Mouse (Mus musculus) erythroid progenitor cell, adult 5-6 weeks (primary cell): ENCODE measurements around the gene Ift22. TPM values are rescaled to one million over a fixed set of nuclear protein-coding genes. Genes with fewer than 3 reads are reported as not detected.
"Not testable (repeated sequence)": the region's sequence is repeated elsewhere in the genome, so short reads cannot be mapped to it uniquely, and the experiment has no call there.

Experiments
- ATAC-seq: replicated peaks from 2 replicates; pipeline ENCODE4 v1.8.0; 2016; ENCODE audit warnings: moderate number of reproducible peaks, mild to moderate bottlenecking, moderate TSS enrichment, inconsistent platforms; ENCODE audit not compliant: poor library complexity, low FRiP score, severe bottlenecking
- total RNA-seq, 2 experiments: library from RNA; stranded (forward) in 1 of 2; stranded (reverse) in 1 of 2; fragments of 150-400 nt in 1 of 2; fragments of 186-747, 209-891 nt in 1 of 2; gene quantifications; 2 replicates each; pipeline versions ENCODE4 v1.2.3 to v1.2.4; 2015 to 2017; ENCODE audit warnings: low replicate concordance in 2 of 2

Gene Ift22
- total RNA-seq, 2 experiments from 2014 or later = 0.15 to 28.5 TPM

DNA sequence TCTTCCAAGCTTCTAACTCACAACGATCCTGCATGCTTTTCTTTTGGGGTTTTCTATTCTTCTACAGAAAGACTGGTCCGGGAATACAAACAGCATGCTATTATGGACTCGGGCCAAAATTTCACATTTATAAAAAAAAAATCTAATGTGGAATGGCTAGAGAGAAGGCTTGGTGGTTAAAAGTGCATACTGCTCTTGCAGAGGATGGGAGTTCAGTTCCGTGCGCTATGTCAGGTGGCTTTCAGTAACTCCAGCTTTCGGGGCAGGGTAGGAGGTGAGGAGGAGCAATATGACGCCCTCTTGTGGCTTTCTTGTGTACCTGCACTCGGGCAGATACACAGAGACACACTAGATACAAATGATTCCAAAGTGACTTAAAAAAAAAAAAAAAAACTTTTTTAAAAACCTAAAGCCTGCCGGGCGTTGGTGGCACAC, 12.4 kb upstream of the Ift22 start:
- no peak for ATAC-seq

GRCm38 (mm10) chr5:136904621-136905020, 3.3 kb upstream of the Ift22 start:
- ATAC-seq = no peak

- ATAC-seq = no peak
Observed at GRCm38 (mm10) chr5:136905630-136906029, 2.3 kb upstream of the Ift22 start.

DNA sequence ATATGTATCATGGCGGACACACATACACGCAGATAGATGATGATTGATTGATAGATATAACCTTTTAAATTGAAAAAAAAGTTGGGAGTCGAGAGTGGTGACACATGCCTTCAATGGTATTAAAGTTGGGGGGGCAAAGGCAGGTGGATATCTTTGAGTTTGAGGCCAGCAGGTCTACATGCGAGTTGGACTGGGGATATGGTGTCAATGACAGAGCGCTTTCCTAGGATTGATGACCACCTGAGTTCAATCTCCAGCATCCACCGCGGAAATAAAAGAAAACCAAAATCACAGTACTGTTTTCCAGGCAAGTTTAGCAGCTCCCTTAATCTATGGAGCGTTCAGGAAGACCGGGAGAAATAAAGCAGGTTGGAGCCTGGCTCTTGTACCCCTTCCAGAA, 363 bp upstream of the Ift22 start:
- no peak for ATAC-seq

- no peak for ATAC-seq
Observed at GRCm38 (mm10) chr5:136914183-136914582, 6.2 kb downstream of the Ift22 start.

DNA sequence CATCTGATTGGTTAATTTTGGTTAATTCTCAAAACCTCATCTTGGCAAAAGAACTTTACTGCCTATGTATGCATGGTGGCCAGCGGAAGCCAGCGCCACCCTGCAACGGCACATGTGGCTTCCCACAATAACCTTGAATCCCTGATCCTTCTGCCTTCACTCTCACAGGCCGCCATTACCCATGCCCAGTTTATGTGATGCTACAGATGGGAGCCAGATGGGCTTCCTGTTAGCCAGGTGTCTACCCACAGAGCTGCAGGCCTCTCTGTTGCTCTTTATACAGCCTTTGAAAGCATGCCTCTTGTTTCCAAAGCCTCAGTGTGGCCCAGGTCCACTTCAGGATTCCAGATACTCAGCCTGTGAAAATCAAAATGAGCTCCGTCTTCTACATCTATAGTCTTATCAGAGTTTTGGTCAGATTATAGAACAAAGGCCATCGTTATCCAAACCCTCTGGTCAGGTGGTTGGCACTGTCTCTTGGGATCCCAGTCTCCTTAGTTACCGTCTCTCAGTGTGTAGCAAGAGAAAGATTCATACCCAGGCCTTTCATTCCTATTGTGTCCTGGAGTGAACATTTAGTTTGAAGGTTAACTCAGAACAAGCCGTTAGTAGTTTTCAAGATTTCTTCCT, 9.8 kb downstream of the Ift22 start:
- no peak for ATAC-seq

- ATAC-seq = peak; percentile 97
Observed at GRCm38 (mm10) chr5:136918655-136919472, 10.9 kb downstream of the Ift22 start.

- ATAC-seq = no peak
Observed at GRCm38 (mm10) chr5:136919546-136920301, 11.8 kb downstream of the Ift22 start.

DNA sequence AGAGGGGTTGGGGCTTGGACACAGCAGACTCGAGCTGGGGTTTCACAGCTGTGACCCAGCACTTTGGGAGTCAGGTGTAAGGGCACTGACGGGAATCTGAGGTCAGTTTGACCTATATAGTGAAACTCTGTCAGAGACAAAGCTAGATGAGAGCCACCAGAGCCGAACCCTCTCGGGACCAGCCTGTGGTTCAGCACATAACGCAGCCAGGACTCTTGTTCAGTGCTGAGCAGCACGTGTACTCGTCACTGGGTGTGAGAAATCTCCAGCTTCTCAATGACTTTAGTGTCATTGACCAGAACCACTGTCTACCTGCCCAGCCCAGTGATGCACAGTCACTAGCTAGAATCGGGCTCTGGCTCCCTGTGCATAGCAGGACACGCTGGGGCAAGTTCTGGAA, 14.9 kb downstream of the Ift22 start:
- no peak for ATAC-seq

- no peak for ATAC-seq
Observed at GRCm38 (mm10) chr5:136923751-136924478, 16.0 kb downstream of the Ift22 start.

GRCm38 (mm10) chr5:136929073-136929472, 21.1 kb downstream of the Ift22 start:
- ATAC-seq = peak; percentile 79

GRCm38 (mm10) chr5:136931896-136932295, 23.9 kb downstream of the Ift22 start:
- no peak for ATAC-seq

- no peak for ATAC-seq
Observed at GRCm38 (mm10) chr5:136932956-136933355, 25.0 kb downstream of the Ift22 start.

GRCm38 (mm10) chr5:136933930-136934329, 26.0 kb downstream of the Ift22 start:
- ATAC-seq = no peak

DNA sequence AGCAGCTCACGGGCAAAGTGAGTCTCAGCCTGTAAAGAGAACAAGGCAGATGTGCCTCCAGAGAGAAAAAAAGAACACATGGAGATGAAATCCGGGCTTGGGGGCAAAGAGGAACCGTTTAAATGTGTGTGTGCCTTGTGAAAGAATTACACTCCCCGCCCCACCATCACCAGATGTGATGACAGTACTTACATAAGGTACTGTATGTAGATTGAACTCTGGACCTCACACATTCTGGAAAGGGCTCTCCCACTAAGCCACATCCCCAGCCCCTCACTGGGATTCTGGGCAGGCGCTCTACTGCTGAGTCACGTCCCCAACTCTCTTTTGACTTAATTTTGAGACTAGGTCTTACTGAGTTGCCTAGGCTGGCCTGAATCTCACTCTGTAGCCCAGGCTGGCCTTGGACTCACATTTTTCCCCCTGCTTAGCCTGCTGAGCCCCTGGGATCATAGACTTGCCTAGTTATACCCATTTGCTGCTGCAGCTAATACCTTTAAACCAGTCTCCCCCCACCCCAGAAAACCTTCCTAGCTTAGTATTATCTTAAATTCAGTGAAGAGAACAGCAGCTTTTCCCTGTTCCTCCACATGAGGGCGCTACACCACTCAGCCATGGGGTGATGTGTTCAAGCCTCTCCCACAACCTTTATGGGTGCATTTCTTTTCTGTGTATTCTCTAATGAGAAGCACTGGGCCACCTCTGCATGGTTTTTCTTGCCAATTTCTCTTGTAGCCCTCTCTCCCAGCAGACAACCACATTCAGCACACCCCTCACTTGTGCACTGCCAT, 28.1 kb downstream of the Ift22 start:
- no peak for ATAC-seq

- no peak for ATAC-seq
Observed at GRCm38 (mm10) chr5:136936750-136937149, 28.8 kb downstream of the Ift22 start.

DNA sequence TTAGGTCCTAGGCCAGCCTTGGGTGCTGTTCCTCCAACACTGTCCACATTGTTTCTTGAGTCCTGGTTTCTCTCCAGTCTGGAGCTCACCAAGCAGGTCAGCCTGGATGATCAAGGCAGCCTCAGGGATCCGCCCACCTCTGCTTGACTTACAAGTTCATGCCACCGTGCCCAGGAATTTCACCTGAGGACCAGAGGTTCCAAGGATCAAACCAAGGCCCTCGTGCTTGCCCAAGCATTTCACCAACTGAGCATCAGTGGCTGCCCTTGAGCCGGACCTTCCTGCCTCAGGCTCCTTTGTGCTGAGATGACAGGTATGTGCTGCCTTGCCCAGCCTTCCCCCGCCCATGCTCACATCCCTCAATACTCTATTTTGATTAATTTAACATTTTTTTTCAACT, 29.7 kb downstream of the Ift22 start:
- no peak for ATAC-seq

- ATAC-seq = no peak
Observed at GRCm38 (mm10) chr5:136939284-136939683, 31.3 kb downstream of the Ift22 start.

DNA sequence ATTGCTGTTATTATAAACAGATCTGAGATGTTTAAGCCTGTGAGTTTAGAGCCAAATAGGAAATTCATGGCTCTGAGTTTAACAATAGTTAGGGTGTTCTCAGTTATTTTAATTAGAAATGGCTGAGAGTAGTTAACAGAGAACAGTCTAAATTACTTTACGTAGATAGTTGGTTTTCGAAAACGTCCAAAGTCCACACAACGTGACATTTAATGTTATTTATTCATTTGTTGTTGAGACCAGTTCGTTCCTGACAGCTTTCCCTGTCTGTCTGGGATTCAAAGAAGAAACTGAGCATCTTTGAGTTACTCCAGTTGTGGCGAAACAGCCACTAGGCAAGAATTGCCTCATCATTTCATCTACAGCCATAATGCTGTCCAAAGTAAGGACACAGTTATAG, 32.1 kb downstream of the Ift22 start:
- not testable (repeated sequence) for ATAC-seq
